Mouse (Mus musculus) adrenal gland, adult 2 months (tissue): ENCODE data around the gene Lalba. TPM values are rescaled to one million over a fixed set of nuclear protein-coding genes. Genes with fewer than 3 reads are reported as not detected.
A peak's percentile ranks its signal among the peaks of the same experiment; 100 is the strongest.
"Not testable (repeated sequence)": the region's sequence is repeated elsewhere in the genome, so short reads cannot be mapped to it uniquely, and the experiment has no call there.

Experiments used
- DNase-seq: peaks from one replicate; pipeline ENCODE4 v3.0.0; 2021
- long read RNA-seq: library from polyadenylated mRNA; stranded (forward); transcript quantifications from one replicate; pipeline ENCODE4 v2.0.0, GENCODE M21; 2021
- polyA plus RNA-seq: library from polyadenylated mRNA; depleted of rRNA; stranded (reverse); fragments of >200 nt; gene quantifications from 2 replicates; pipeline ENCODE4 v1.2.3, GENCODE M21; 2012; rRNA removed
- total RNA-seq, 2 experiments: library from RNA; stranded (reverse); gene quantifications; 2 replicates each; pipeline ENCODE4 v1.2.3; 2021

Lalba gene
- total RNA-seq, result not detected
- polyA plus RNA-seq, result not detected in 2 replicates
- long read RNA-seq, result 0 reads

DNA sequence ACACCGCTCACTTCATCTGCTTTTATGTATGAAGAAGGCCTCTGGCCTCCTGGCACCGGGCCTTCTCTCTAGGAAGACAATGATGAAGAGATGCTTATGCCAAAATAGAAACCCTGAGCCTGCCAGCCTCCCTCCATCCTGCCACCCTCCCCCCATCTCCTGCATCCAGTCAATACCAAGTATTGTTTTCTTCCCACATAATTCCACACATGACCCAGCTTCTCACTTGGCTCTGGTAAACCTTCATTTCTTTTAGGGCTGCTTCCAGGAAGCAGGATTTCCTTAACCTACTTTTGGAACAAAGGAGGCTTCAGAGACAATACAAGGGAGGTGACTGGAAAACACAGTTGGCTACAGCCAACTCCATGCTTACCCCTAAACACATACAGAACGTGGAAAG, at the start of gene Lalba:
TSS of gene Lalba (minus strand) at position 21 of the 400 bp plus-strand sequence.
- no peak for DNase-seq

DNA sequence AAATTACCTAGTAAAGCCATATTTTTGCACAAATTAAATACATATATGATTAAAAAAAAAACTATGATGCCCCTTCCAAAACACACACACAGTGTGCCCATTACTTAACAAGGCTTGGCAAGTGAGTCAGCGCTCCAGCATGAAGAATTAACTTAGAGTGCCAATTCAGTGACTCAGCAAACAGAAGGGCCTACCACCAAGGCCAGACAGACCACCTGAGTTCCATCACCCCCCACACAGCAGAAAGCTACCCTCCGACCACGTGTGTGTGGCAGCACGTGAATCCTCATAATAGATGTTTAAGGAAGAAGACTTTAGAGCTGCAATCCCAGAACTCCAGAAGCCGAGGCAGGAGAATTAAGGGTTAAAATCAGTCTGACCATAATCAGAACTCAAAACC, 49.8 kb upstream of the Lalba start:
- DNase-seq, result peak; percentile 70

DNA sequence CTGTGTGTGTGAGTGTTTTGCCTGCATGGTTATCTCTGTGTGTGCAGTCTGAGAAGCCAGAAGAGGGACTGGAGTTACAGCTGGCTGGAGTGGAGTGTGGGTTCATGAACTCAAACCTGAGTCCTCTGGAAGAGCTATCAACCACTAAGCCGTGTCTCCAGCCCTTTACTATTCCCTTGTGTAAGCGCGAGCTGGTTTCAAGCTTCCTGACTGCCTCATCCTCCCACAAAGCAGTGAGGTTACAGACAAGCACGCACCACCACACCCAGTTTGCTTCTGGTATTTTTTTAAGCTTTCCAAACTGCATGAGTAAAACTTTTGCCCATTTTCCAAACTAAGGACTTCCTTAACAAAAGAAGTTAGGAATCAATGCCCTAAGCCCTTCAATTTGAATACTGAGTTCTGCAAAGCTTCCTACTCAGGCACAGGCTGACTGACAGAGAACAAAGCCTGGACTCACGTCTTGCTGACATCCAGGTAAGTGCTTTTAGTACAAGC, 45.6 kb upstream of the Lalba start:
- DNase-seq, result no peak

DNA sequence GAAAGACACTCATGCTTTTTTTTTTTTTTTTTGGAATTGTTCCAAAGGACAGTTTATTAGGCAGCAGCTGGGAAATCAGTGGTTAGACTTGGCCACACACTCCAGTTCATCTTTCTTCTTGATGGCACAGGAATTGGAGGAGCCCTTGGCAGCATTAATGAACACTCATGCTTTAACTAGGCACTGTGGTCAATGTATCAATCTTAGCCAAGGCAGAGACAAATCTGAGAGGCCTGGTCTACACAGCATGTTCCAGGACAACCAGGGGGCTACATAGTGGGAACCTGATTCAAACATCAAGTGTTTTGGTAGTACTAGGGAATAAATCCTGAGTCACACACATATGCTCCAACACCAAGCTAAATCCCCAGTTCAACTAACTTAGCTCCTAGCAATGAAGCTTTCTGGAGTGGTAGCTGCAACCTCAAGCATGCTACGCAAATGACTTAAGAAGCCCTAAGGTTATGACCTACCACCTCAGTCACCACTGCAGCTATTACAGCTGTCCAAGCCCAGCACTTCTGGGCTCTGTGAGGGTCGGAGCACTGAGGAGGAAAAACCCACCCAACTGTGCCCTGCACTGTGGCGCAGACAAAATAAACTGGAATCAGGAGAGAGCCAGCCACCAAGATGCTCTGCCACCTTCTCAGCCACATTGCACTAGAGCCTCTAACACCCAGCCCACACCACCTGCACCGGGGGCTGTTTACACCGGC, 44.7 kb upstream of the Lalba start:
- no peak for DNase-seq

DNA sequence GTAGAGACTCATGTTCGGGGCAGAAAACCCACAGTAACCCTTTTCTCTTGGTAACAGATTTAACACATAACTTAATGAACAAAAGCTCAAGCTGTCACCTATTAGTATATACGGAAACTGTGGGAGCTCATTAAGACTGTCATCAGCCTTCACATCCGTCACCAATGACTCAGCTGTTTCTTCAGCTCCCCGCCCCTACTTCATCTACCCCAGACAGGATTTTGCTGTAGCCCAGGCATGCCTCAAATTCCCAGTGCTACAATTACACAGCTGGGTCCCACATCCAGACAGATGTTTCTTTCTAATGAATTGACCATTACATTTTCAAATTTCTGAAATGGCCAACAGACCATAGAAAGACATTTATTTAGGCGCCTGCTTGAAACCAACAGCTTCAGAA, 43.5 kb upstream of the Lalba start:
- DNase-seq, result no peak

DNA sequence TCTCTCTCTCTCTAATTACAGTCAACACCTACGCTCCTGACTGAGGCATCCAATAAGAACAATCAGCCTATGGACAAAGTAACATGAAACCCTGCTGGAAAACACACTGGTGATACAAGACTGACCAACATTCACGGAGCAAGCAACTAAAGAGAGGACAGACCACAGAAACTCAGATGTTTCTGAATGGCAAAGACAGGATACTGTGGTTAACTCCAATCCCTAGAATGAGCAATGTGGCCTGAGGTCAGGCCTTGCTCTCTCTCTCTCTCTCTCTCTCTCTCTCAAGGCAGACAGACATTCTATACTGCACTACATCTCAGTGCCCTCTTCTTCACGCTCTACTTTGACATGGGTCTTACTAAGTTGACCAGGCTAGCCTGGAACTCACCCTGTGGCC, 38.7 kb upstream of the Lalba start:
- DNase-seq, result no peak

DNA sequence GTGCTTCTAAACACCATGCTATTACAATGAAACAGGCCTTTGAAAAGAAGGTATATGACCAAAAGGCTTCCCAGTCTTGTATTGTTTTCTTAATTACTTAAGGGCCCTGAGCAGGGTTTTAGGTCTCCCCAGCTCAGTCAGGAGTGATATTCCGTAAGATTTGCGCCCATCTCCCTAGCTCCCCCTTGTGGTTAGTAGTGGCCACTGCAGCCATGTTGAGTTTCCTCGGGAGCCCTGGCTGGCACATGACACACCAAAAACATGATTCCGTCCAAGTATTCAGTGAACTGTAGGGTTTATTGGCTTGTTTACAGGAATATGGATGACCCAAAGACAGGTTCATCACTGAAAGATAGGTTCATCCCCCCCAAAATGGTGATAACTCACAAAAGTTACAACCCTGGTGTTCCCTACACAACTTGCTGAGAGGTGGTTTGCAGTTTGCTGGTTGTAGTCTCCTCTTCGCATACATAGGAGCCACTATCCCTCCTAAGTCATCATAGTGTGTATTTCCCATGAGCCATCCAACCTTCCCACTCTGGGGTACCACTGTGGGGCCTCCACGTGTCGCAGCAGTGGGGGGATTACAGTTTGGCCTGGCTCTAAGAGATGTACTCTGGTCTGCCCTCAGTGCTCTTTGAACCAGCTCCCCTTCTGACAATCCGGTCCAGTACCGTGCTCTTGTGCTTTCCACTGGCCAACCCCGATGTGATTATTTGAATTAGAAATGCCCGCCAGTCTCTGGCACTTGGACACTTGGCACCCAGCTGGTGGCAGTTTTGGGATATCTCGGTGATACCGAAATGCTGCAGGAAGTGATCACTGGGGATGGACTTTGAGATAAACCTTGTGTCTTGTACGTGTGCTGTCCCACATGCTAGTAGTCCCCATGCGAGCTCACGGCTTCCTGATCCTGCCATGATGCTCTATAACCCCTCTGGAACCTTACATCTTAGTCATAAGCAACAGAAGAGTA, 35.1 kb upstream of the Lalba start:
- peak; percentile 78 for DNase-seq

DNA sequence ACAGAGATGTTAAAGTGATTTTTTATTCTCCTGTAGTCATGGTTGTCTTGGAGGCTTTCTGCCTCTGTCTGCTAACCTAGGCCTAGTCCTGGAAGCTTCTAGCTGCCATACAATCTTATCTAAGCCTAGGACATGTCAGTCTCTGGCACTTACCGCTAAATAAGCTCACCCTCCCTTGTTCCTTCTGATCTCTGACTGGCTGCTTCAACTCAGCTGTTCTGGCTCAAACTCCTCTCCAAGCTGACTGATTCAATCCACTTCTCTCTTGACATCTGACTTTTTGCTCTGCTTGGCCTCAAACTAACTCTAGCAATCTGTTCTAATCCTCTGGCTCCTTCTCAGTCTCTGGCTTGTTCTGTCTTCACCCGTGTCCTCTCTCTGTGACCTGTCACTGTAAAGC, 32.3 kb upstream of the Lalba start:
- not testable (repeated sequence) for DNase-seq

DNA sequence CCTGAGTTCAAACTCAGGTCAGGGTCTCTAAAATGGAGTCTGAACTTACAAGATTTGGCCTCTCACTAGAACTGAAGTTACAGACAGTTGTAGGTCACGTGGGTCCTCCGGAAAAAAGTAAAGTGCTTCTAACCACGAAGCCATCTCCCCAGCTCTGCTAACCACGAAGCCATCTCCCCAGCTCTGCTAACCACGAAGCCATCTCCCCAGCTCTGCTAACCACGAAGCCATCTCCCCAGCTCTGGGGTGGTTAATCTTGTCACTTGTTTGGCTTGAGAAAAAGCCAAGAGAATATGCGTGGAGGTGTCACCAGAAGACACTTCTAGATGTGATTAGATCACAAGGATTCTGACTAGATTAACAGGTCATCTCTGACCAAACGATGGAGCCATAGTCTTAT, 31.6 kb upstream of the Lalba start:
- DNase-seq, result no peak

DNA sequence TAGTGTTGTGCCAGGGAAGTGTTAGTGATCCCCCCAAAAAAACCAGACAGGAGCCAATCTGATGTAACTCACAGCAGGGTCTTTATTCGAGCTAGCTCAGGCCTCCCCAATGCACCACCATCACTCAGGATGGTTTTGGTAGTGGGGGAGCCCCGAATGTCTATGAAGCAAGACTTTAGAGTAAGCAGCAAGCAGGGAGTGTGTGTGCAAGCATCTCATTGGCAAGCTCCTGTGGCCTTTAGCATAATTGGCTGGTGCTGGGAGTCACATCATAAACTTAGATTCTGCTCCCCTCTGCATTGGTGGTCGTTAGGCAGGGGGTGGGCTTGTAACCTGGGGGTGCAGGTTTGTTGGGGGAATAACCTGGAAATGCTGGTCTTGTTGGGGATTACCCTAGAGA, 31.2 kb upstream of the Lalba start:
- not testable (repeated sequence) for DNase-seq

DNA sequence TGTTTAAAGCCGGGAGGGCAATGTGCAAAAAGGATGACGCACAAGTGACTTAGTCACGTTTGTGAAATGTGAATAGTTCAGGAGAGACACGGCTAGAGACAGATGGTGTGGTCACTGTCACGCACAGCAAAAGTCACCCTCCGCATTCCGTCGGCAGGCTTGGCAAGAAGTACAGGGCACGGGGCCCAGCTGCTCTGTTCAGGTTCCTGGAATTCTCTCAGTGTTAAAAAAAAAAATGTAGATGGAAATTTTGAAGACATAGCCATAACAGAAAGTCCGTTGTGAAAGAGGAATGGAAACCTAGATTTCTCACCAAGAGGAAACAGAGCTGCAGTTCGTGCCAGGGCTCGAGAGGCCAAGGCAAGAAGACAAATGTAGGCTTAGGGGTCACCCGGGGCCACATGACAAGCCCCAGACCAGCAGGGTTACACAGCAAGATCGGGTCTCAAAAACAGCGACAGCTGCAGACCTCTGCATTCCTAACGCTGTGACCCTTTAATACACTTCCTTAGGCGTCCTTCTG, 30.3 kb upstream of the Lalba start:
- peak; percentile 68 for DNase-seq

DNA sequence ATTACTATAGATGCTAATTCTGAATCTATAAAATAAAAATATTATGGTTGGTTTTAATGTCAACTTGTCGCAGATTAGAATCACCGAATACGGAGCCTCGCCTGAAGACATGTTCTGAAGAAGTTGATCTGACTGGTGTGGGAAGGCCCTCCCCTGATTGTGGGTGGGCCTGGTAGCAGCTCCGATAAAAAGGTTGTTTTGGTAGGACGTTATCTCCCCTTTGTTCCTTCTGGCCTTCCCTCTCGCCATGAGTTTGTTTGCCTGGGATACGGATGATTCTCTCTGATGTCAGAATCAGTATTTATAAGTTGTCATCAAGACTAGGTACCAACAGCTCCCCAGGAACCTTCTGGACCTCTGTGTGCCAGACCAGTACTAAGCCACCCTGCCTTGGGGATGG, 29.7 kb upstream of the Lalba start:
- no peak for DNase-seq

DNA sequence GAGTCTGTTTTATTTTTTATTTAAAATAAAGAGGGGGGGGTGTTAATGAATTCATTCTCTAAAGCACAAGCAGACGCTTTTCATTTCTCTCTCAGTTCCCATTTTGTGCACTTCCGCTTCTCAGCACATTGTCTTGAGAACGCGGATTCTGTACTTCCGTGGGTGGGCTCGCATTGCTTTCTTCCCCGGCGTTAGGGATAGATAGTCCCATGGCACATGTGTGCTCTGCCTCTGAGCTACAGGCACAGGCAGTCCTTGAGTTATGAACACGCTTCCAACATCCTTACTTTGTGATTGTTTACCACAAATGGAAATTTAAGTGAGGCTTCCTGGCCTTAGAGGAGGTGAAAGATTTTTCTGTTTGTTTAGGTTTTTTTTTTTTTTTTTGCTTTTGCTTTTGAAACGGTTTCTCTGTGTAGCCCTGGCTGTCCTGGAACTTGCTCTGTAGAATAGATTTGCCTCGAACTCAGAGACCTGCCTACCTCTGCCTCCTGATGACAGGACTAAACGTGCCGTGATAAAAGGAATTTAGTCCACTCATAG, 28.9 kb upstream of the Lalba start:
- no peak for DNase-seq

DNA sequence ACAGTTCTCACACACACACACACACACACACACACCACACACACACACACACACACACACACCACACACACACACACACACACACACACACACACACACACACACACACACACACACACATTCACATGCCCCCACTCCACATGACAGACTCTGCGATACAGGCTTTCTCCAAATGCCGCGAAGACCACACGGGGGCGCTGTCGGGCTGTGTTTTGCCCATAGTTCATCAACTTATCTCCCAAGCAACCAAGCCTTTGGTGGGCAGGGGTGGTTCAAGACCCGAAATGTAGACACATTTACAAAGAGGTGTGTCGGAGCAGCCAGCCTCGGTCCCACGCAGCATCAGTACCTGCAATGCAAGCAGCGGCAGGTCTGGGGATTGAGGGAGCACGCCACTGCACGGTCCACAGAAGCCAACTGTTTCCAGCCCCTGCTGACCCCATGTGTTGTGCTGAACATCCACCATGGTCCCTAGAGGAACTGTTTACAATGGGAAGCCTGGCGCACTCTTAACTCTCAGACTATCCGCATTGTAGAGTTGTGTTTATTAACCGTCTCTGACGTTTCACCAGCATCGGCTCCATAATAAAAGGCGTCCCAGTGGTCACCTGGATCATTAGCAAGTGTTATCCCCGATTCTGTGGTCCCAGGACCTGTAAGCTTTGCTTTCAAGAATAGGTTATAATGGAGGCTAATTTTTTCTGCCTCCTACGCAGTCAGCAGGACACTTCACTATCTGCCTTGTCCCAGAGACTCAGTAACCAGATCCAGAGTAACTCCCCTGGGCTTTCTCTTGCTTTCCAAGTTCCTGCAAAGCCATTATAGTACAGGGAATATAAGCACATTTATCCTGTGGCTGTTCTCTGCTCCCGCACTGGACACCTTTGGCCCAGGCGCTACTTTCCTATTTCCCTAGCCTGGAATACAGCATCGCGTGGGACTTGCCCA, 28.2 kb upstream of the Lalba start:
- peak; percentile 69 for DNase-seq

DNA sequence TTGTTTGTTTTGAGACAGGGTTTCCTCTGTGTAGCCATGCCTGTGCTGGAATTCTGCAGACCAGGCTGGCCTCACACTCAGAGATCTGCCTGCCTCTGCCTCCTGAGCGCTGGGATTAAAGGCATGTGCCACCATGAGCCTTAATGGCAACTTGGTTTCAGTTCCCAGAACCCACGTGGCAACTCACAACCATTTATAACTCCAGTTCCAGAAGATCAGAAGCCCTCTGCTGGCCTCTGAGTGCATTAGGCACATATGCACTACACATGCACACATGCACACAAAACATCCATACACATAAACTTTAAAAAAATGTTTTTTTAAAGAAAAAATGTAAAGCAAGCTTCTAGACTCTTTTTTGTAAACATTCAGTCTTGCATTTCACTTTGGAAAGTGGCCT, 26.9 kb upstream of the Lalba start:
- no peak for DNase-seq

DNA sequence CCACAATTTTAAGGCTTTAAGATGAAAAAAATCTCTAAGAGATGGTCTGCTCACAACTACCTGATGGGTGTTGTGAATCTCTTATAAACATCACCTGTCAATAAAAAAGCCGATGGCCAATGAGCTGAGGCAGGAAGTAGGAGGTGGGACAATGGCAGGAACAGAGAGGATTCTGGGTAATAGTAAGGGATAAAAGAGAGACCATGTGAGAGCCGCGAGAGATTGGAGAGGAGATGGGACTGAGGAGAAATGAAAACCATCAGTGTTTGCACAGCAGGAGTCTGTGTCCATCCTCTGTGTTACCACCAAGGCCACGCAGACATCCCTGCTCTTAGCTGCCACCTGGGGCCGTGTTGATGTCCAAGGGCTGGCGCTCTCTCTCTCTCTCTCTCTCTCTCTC, 24.8 kb upstream of the Lalba start:
- DNase-seq, result no peak

DNA sequence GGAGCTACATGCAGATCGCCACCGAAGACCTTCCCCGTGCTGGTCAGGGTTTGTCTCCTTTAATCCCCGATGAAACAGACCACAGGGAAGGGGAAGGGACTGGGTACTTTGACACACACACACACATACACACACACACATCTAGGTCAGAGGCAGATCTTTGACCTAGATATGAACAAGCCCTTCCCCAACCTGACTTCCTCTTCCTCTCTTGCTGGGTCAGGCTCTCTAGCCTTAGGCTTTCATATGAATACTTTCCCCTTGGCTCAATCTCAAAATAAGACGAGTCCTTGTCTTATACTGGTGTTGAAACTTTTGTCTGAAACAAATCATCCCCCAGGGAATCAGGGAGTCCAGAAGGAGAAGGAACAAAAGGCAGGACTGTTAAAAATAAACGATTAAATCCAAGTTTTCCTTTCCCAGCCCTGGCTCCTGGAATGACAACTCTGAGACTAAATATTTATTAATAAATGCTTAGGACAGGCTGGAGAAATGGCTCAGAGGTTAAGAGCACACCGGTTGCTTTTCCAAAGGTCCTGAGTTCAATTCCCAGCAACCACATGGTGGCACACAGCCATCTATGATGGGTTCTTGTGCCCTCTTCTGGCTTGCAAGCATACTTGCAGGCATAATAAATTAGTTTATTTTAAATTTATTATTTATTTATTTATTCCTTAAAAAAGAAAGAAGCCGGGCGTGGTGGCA, 23.9 kb upstream of the Lalba start:
- DNase-seq, result no peak

DNA sequence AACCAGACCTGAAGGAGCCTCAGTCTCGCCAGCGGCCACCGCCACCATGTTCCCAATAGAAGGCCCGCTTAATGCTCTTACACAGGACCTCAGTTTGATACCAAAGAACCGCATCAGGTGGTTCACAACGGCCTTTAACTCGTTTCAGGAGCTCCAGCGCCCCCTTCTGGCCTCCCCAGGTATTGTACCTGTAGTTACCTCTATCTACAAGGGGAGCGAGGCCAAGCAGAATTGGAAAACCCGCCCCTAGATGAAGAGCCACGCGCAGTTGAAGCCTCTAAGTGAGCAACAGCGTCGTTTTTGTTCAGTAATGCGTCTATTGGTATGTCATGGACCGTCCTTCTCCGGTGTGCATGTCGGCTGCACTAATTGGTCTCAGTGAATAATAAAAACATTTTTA, 22.0 kb upstream of the Lalba start:
- DNase-seq, result peak; percentile 47

DNA sequence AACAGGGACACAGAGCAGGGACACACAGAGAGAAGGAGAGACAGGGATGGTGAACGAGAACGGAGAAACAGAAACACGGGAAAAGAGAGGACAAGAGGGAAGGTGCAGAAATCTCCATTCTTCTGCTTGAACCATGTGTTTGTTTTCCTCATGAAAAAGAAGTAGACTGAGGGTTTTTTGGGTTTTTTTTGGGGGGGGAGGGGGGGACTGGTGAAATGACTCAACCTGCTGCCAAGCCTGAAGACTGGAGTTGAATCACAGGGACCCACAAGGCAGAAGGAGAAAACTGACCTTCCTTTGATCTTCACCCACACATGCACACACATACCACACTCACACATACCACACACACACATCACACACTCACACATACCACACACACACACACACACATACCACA, 20.8 kb upstream of the Lalba start:
- DNase-seq, result no peak

DNA sequence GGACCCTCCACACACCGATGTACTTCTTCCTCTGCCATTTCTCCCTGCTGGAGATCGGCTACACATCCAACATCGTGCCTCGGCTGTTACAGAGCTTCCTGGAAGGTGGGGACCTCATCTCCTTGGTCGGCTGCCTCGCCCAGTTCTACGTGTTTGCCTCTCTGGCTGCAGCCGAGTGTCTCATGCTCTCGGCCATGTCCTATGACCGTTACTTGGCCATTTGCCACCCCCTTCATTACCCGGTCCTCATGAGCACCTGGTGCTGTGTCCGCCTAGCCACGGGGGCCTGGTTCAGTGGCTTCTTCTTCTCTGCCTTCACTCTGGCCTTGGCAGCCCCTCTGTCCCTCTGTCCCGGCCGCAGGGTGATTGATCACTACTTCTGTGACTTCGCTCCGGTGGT, 15.1 kb upstream of the Lalba start:
- no peak for DNase-seq

DNA sequence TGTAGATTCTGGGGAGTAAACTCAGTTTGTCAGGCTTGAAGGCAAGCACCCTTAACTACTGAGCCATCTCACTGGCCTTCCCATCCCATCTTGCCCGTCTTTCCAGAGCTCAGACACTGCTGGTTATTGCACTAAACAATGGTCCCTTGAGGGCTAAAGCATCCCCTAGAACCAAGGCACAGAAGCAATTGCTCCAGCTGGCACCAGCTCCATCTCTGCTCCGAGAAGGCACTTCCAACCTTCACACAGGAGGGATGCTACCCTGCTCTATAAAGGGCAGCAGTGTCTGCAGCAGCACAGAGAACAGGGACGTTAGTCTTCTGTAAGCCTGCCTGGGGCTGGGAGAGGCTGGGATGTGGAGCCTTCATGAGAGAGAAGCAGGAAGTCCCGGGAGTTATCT, 9.6 kb upstream of the Lalba start, which contains the start of gene Olfr279:
TSS of gene Olfr279 (plus strand) at position 301 of the 400 bp plus-strand sequence.
- no peak for DNase-seq
